Mouse (Mus musculus): ENCODE results near the gene Taar3. TPM values are rescaled to one million over a fixed set of nuclear protein-coding genes. Genes with fewer than 3 reads are reported as not detected.

The Taar3 gene
- not detected in 2 replicates for polyA plus RNA-seq (2012; rRNA removed)

- DNase-seq (ENCODE audit: low read depth): peak; percentile 9
- no peak for TF ChIP-seq POLR2A (IDR thresholded peaks at IDR 0.05; ENCODE audit: borderline replicate concordance, extremely low read depth, insufficient read depth, insufficient read length, poor library complexity, severe bottlenecking)
- TF ChIP-seq CTCF (IDR thresholded peaks at IDR 0.05; ENCODE audit: borderline replicate concordance, extremely low read depth, insufficient read depth, insufficient read length): no peak
Measured at GRCm38 (mm10) chr10:23949508-23950005, at the start of gene Taar3. TSS of gene Taar3 (plus strand) at chr10:23949558.

- DNase-seq (ENCODE audit: low read depth): peak; percentile 58
- TF ChIP-seq CTCF (IDR thresholded peaks at IDR 0.05; ENCODE audit: borderline replicate concordance, extremely low read depth, insufficient read depth, insufficient read length) (no peak), POLR2A (IDR thresholded peaks at IDR 0.05; ENCODE audit: borderline replicate concordance, extremely low read depth, insufficient read depth, insufficient read length, poor library complexity, severe bottlenecking) (no peak)
Measured at GRCm38 (mm10) chr10:23901119-23901518, 48.2 kb upstream of the Taar3 start.

- no peak for DNase-seq (ENCODE audit: low read depth)
- TF ChIP-seq CTCF (IDR thresholded peaks at IDR 0.05; ENCODE audit: borderline replicate concordance, extremely low read depth, insufficient read depth, insufficient read length) (no peak), POLR2A (IDR thresholded peaks at IDR 0.05; ENCODE audit: borderline replicate concordance, extremely low read depth, insufficient read depth, insufficient read length, poor library complexity, severe bottlenecking) (no peak)
Measured at GRCm38 (mm10) chr10:23905661-23906060, 43.7 kb upstream of the Taar3 start.

GRCm38 (mm10) chr10:23920056-23920455, 29.3 kb upstream of the Taar3 start, which contains the start of gene Taar1:
TSS of gene Taar1 (plus strand) at chr10:23920356.
- TF ChIP-seq POLR2A (IDR thresholded peaks at IDR 0.05; ENCODE audit: borderline replicate concordance, extremely low read depth, insufficient read depth, insufficient read length, poor library complexity, severe bottlenecking) (no peak), CTCF (IDR thresholded peaks at IDR 0.05; ENCODE audit: borderline replicate concordance, extremely low read depth, insufficient read depth, insufficient read length) (no peak)
- DNase-seq (ENCODE audit: low read depth): no peak

- DNase-seq (ENCODE audit: low read depth): no peak
- TF ChIP-seq POLR2A (IDR thresholded peaks at IDR 0.05; ENCODE audit: borderline replicate concordance, extremely low read depth, insufficient read depth, insufficient read length, poor library complexity, severe bottlenecking) (no peak), CTCF (IDR thresholded peaks at IDR 0.05; ENCODE audit: borderline replicate concordance, extremely low read depth, insufficient read depth, insufficient read length) (no peak)
Measured at GRCm38 (mm10) chr10:23922468-23922867, 26.9 kb upstream of the Taar3 start.

- TF ChIP-seq POLR2A (IDR thresholded peaks at IDR 0.05; ENCODE audit: borderline replicate concordance, extremely low read depth, insufficient read depth, insufficient read length, poor library complexity, severe bottlenecking) (no peak), CTCF (IDR thresholded peaks at IDR 0.05; ENCODE audit: borderline replicate concordance, extremely low read depth, insufficient read depth, insufficient read length) (no peak)
- DNase-seq (ENCODE audit: low read depth): no peak
Measured at GRCm38 (mm10) chr10:23923941-23924340, 25.4 kb upstream of the Taar3 start.

- TF ChIP-seq POLR2A (IDR thresholded peaks at IDR 0.05; ENCODE audit: borderline replicate concordance, extremely low read depth, insufficient read depth, insufficient read length, poor library complexity, severe bottlenecking): no peak
- TF ChIP-seq CTCF (IDR thresholded peaks at IDR 0.05; ENCODE audit: borderline replicate concordance, extremely low read depth, insufficient read depth, insufficient read length): no peak
- DNase-seq (ENCODE audit: low read depth): no peak
Measured at GRCm38 (mm10) chr10:23937613-23938012, 11.7 kb upstream of the Taar3 start.

GRCm38 (mm10) chr10:23938312-23938711, 11.0 kb upstream of the Taar3 start, which contains the start of gene Taar2:
TSS of gene Taar2 (plus strand) at chr10:23938572.
- TF ChIP-seq CTCF (IDR thresholded peaks at IDR 0.05; ENCODE audit: borderline replicate concordance, extremely low read depth, insufficient read depth, insufficient read length) (no peak), POLR2A (IDR thresholded peaks at IDR 0.05; ENCODE audit: borderline replicate concordance, extremely low read depth, insufficient read depth, insufficient read length, poor library complexity, severe bottlenecking) (no peak)
- DNase-seq (ENCODE audit: low read depth): peak; percentile 25

GRCm38 (mm10) chr10:23942465-23942864, 6.9 kb upstream of the Taar3 start:
- no peak for DNase-seq (ENCODE audit: low read depth)
- TF ChIP-seq POLR2A (IDR thresholded peaks at IDR 0.05; ENCODE audit: borderline replicate concordance, extremely low read depth, insufficient read depth, insufficient read length, poor library complexity, severe bottlenecking): no peak
- peak; percentile 47; the same call in 1 of the 2 replicates for TF ChIP-seq CTCF (IDR thresholded peaks at IDR 0.05; ENCODE audit: borderline replicate concordance, extremely low read depth, insufficient read depth, insufficient read length)

- peak; percentile 27 for DNase-seq (ENCODE audit: low read depth)
- TF ChIP-seq CTCF (IDR thresholded peaks at IDR 0.05; ENCODE audit: borderline replicate concordance, extremely low read depth, insufficient read depth, insufficient read length): no peak
- TF ChIP-seq POLR2A (IDR thresholded peaks at IDR 0.05; ENCODE audit: borderline replicate concordance, extremely low read depth, insufficient read depth, insufficient read length, poor library complexity, severe bottlenecking): no peak
Measured at GRCm38 (mm10) chr10:23948026-23948425, 1.3 kb upstream of the Taar3 start.

GRCm38 (mm10) chr10:23951714-23952113, 2.4 kb downstream of the Taar3 start:
- DNase-seq (ENCODE audit: low read depth): no peak
- TF ChIP-seq CTCF (IDR thresholded peaks at IDR 0.05; ENCODE audit: borderline replicate concordance, extremely low read depth, insufficient read depth, insufficient read length) (no peak), POLR2A (IDR thresholded peaks at IDR 0.05; ENCODE audit: borderline replicate concordance, extremely low read depth, insufficient read depth, insufficient read length, poor library complexity, severe bottlenecking) (no peak)

- no peak for DNase-seq (ENCODE audit: low read depth)
- TF ChIP-seq CTCF (IDR thresholded peaks at IDR 0.05; ENCODE audit: borderline replicate concordance, extremely low read depth, insufficient read depth, insufficient read length): no peak
- no peak for TF ChIP-seq POLR2A (IDR thresholded peaks at IDR 0.05; ENCODE audit: borderline replicate concordance, extremely low read depth, insufficient read depth, insufficient read length, poor library complexity, severe bottlenecking)
Measured at GRCm38 (mm10) chr10:23959071-23959470, 9.7 kb downstream of the Taar3 start.

Measured in brain, embryonic 14.5 days (tissue).